ENCODE assay signal across 8 mouse cellular contexts in genomic region chr2:120403653-120403985, GRCm38 (mm10). TPM values are rescaled to one million over a fixed set of nuclear protein-coding genes. Genes with fewer than 3 reads are reported as not detected.
DNase-seq lines count a peak whose midpoint lies in the region; ATAC-seq and TF ChIP-seq lines count a peak whose summit lies in the region.

Ganc (plus strand) TSS chr2:120403896.

- 0 out of 4 replicates have a peak, but pooled peaks of 1 of the 2 experiments have one; percentile 11 for TF ChIP-seq CTCF in CH12.LX (conservative IDR thresholded peaks at IDR 0.05 in 1 of 2, IDR thresholded peaks at IDR 0.05 in 1 of 2; ENCODE audit: low read depth in 2 of 2, low read length in 2 of 2)
- no peak for TF ChIP-seq CTCF in embryonic fibroblast, embryonic 13.5 days (IDR thresholded peaks at IDR 0.05; ENCODE audit: borderline replicate concordance, insufficient read depth, low read length)
- peak; percentile 19; the same call in 1 of the 2 replicates for TF ChIP-seq CTCF in small intestine, adult 2 months (IDR thresholded peaks at IDR 0.05; ENCODE audit: extremely low read depth, insufficient read length, insufficient replicate concordance, low read depth, low read length)

- H3K4me2 ChIP-seq in CH12.LX (ENCODE audit: insufficient read depth, low read depth, poor library complexity, severe bottlenecking) = peak within 1 kb of the TSS; percentile 93
- peak within 1 kb of the TSS; percentile 76 for H3K4me2 ChIP-seq in limb, embryonic 14.5 days (replicated peaks; ENCODE audit: low read depth, low read length, severe bottlenecking)

- H3K27ac ChIP-seq in CH12.LX (ENCODE audit: insufficient read depth, low read depth) = peak within 1 kb of the TSS; percentile 91
- H3K27ac ChIP-seq in embryonic fibroblast, embryonic 13.5 days (ENCODE audit: insufficient read depth, low read length) = peak within 1 kb of the TSS; percentile 80
- H3K27ac ChIP-seq in limb, embryonic 14.5 days (replicated peaks; ENCODE audit: low read depth, low read length) = peak within 1 kb of the TSS; percentile 94
- H3K27ac ChIP-seq in small intestine, adult 2 months (ENCODE audit: insufficient read depth, low read depth, low read length) = peak within 1 kb of the TSS; percentile 99

- in situ Hi-C loops in CH12.LX (cut with MboI; ENCODE audit: low pct_ligation_motif_present, low pct_unique_long_range_greater_than_20kb, low sequenced_read_pairs) = no loop called here

- H3K79me2 ChIP-seq in CH12.LX (replicated peaks; ENCODE audit: control insufficient read depth, extremely low read depth, insufficient read depth, poor library complexity, severe bottlenecking) = peaks cover 37% of the 10 kb centered on the region

- peaks cover 3 to 22% of the 10 kb centered on the region in 2 experiments; a peak in 3 of 4 replicates for H3K4me1 ChIP-seq in CH12.LX (ENCODE audit: control insufficient read depth in 1 of 2, insufficient read depth in 2 of 2)
- no peaks in the 10 kb centered on the region for H3K4me1 ChIP-seq in embryonic fibroblast, embryonic 13.5 days (ENCODE audit: control insufficient read depth, insufficient read depth, low read length)
- H3K4me1 ChIP-seq in limb, embryonic 14.5 days (ENCODE audit: control insufficient read depth, insufficient read depth, low read length) = peaks cover 17% of the 10 kb centered on the region
- H3K4me1 ChIP-seq in small intestine, adult 2 months (ENCODE audit: control insufficient read depth, insufficient read depth, insufficient read length, low read length) = peaks cover 6% of the 10 kb centered on the region; the same call in 1 of the 2 replicates

- dilution Hi-C loops in CH12.LX (cut with MboI; ENCODE audit: extremely low pct_ligation_motif_present, extremely low pct_unique_long_range_greater_than_20kb, low sequenced_read_pairs) = no loop called here

- no peak for DNase-seq in frontal cortex, postnatal 10 days (ENCODE audit: low spot score in 2 of 2)
- no peak for DNase-seq in CH12.LX (ENCODE audit: extremely low read depth)
- no peak for DNase-seq in heart, postnatal 10 days
- DNase-seq in limb, embryonic 14.5 days (ENCODE audit: low spot score) = no peak
- no peak for DNase-seq in kidney, postnatal 4 days

- no peak for TF ChIP-seq RAD21 in CH12.LX (IDR thresholded peaks at IDR 0.05; ENCODE audit: low read depth, low read length)

- H3K27me3 ChIP-seq in CH12.LX (replicated peaks) = no peaks in the 10 kb centered on the region
- H3K27me3 ChIP-seq in limb, embryonic 14.5 days (ENCODE audit: control insufficient read depth, insufficient read depth, low read length) = no peaks in the 10 kb centered on the region
- no peaks in the 10 kb centered on the region for H3K27me3 ChIP-seq in small intestine, adult 2 months (ENCODE audit: control insufficient read depth, insufficient read depth, low read length)

- H3K9ac ChIP-seq in CH12.LX (ENCODE audit: insufficient read depth, low read depth) = peak within 1 kb of the TSS; percentile 72
- peak within 1 kb of the TSS; percentile 78 for H3K9ac ChIP-seq in limb, embryonic 14.5 days (ENCODE audit: low read depth, low read length, severe bottlenecking)

- no peaks in the 10 kb centered on the region for H3K9me3 ChIP-seq in CH12.LX (replicated peaks; ENCODE audit: low read length)
- H3K9me3 ChIP-seq in limb, embryonic 14.5 days (ENCODE audit: control insufficient read depth, low read length) = 0 out of 2 replicates have a peak, but pooled peaks cover 3% of the 10 kb centered on the region

- no peak for TF ChIP-seq POLR2A in CH12.LX (IDR thresholded peaks at IDR 0.05; ENCODE audit: low read depth, low read length)
- no peak for TF ChIP-seq POLR2A in embryonic fibroblast, embryonic 13.5 days (IDR thresholded peaks at IDR 0.05; ENCODE audit: low read depth, low read length)
- no peak for TF ChIP-seq POLR2A in limb, embryonic 14.5 days (IDR thresholded peaks at IDR 0.05; ENCODE audit: borderline replicate concordance, extremely low read depth, insufficient read depth, insufficient read length)
- no peak for TF ChIP-seq POLR2A in small intestine, adult 2 months (IDR thresholded peaks at IDR 0.05; ENCODE audit: low read depth, low read length)

- intact Hi-C loops in heart, postnatal 10 days (cut with DNase I) = no loop called here

- TF ChIP-seq EP300 in CH12.LX (IDR thresholded peaks at IDR 0.05; ENCODE audit: low read length) = no peak

- peak; percentile 64 for ATAC-seq in frontal cortex, adult (ENCODE audit: low TSS enrichment)
- peak; percentile 86 for ATAC-seq in limb, embryonic 14.5 days (ENCODE audit: low FRiP score, low read depth)

- under 1% methylated on average over 17 of the region's 17 CpGs for WGBS in limb, embryonic 14.5 days
- WGBS in small intestine, adult 2 months = 1% methylated on average over 17 of the region's 17 CpGs

- peaks cover 0 to 19% of the 10 kb centered on the region in 2 experiments for H3K36me3 ChIP-seq in CH12.LX (replicated peaks in 1 of 2; ENCODE audit: control insufficient read depth in 1 of 2, insufficient read depth in 1 of 2, low read length in 1 of 2)
- peaks cover 3% of the 10 kb centered on the region; the same call in 1 of the 2 replicates for H3K36me3 ChIP-seq in limb, embryonic 14.5 days (ENCODE audit: control insufficient read depth, insufficient read depth, low read length)
- H3K36me3 ChIP-seq in small intestine, adult 2 months (ENCODE audit: control insufficient read depth, insufficient read depth, low read length) = peaks cover 5% of the 10 kb centered on the region; the same call in 1 of the 2 replicates

- peak within 1 kb of the TSS; percentile 74 to 93 (median 88) for H3K4me3 ChIP-seq in CH12.LX (replicated peaks in 1 of 3; ENCODE audit: low read depth in 2 of 3, low read length in 2 of 3, poor library complexity in 1 of 3)
- peak within 1 kb of the TSS; percentile 94 for H3K4me3 ChIP-seq in embryonic fibroblast, embryonic 13.5 days (ENCODE audit: insufficient read depth, low read length)
- H3K4me3 ChIP-seq in limb, embryonic 14.5 days (replicated peaks; ENCODE audit: low read length) = peak within 1 kb of the TSS; percentile 80
- peak within 1 kb of the TSS; percentile 95 for H3K4me3 ChIP-seq in small intestine, adult 2 months (ENCODE audit: low read depth, low read length)

TF ChIP-seq in CH12.LX, 34 proteins besides CTCF, POLR2A, EP300 and RAD21:
- TF ChIP-seq MEF2A (IDR thresholded peaks at IDR 0.05; ENCODE audit: borderline replicate concordance, low read depth, low read length) (no peak), SIN3A (IDR thresholded peaks at IDR 0.05; ENCODE audit: low read length) (no peak), MAX (IDR thresholded peaks at IDR 0.05; ENCODE audit: low read length) (no peak), MXI1 (IDR thresholded peaks at IDR 0.05; ENCODE audit: low read depth, low read length) (no peak), E2F4 (IDR thresholded peaks at IDR 0.05; ENCODE audit: insufficient replicate concordance, low read depth, low read length) (no peak), ZNF384 (IDR thresholded peaks at IDR 0.05; ENCODE audit: low read depth, low read length) (no peak), IRF4 (IDR thresholded peaks at IDR 0.05; ENCODE audit: low read depth, low read length) (no peak), USF2 (conservative IDR thresholded peaks at IDR 0.05; ENCODE audit: low read depth, low read length) (no peak), MAFK (IDR thresholded peaks at IDR 0.05; ENCODE audit: insufficient replicate concordance, low read length) (no peak), PAX5 (IDR thresholded peaks at IDR 0.05; ENCODE audit: low read length) (no peak), UBTF (IDR thresholded peaks at IDR 0.05; ENCODE audit: low read depth, low read length) (no peak), CHD2 (IDR thresholded peaks at IDR 0.05; ENCODE audit: low read length) (no peak), GABPA (IDR thresholded peaks at IDR 0.05; ENCODE audit: insufficient replicate concordance, low read depth, low read length) (no peak), BHLHE40 (IDR thresholded peaks at IDR 0.05; ENCODE audit: low read depth, low read length) (no peak), MYC (IDR thresholded peaks at IDR 0.05; ENCODE audit: low read depth, low read length) (no peak)

RNA-seq across cellular contexts. Expression of gene Ganc, which starts in this region (rescaled TPM):
- total RNA-seq in CH12.LX (2012; rRNA removed) (6.7 and 9.6 TPM in 2 replicates), CH12.LX (2014; rRNA removed) (9.5 and 10.1 TPM in 2 replicates)
- 7.0 and 10.8 TPM in 2 replicates for polyA plus RNA-seq in CH12.LX (2012; ENCODE audit: insufficient read length, low read depth)
- polyA plus RNA-seq in embryonic fibroblast, embryonic 13.5 days (2011; ENCODE audit: insufficient read length, low read depth, missing spikeins) = 7.3 and 11.1 TPM in 2 replicates
- total RNA-seq in heart, postnatal 10 days (2021) = 10 to 100 TPM; 20.6 to 22.0 TPM
- polyA plus RNA-seq in limb, embryonic 14.5 days (2012; rRNA removed) = 7.8 and 9.4 TPM in 2 replicates
- polyA plus RNA-seq in limb, embryonic 14.5 days (2014; fragmentation: Nextera tagmentation; extraction: Ambion mirVana) = 6.8 and 8.1 TPM in 2 replicates
- polyA plus RNA-seq in small intestine, adult 2 months (2012; rRNA removed) = 4.6 and 10.5 TPM in 2 replicates
